Mouse (Mus musculus): ENCODE results near the gene Naaa. TPM values are rescaled to one million over a fixed set of nuclear protein-coding genes. Genes with fewer than 3 reads are reported as not detected.
A peak's percentile ranks its signal among the peaks of the same experiment; 100 is the strongest.

The Naaa gene
- 5.9 and 6.6 TPM in 2 replicates for polyA plus RNA-seq (2016; fragmentation: Nextera tagmentation; extraction: Ambion mirVana)

DNA sequence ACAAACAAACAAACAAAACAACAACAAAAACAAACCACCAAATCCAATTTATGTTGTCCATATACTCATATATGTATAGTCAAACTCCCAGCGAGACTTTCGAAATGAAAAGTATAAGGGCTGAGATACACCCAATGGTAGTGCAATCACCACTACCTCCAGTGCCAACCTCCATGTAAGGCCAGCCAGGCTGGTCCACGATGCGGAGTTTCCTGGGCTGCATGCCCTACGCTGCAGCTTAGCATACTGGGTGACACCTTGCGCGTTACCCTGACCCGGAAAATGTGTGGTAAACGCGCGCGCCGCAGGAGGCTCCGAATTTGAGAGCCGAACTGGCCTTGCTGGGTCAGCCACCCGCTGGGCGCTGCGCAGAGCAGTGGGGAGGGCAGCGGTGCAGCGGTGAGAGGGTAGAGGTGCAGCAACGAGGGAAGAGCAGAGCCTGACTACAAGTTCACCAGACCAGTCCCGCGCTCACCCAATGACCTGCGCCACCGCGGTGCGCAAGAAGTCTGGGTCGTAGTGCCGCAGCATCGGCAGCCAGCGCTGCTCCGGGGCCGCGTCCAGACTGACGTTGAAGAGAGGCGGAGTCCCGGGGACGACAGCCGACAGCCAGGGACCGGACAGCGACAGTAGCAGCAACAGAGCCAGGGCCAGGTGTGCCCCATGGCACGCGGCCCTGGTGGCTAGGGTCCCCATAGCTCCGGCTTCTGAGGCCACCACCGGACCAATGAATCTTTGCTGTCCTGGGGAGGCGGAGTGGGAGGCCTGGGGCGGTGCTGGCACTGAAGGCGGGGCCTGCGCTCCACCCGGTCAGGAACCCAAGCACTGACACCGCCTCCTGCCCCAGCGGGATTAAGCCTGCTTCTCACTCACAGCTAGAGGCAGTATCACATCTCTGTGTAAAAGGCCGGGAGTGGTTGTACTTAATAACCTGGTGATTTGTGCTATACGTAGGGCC, at the start of gene Naaa:
Naaa (minus strand) TSS at position 734 of the 958 bp plus-strand sequence.
- Histone ChIP-seq H3K4me2 (replicated peaks) (peak within 1 kb of the TSS; percentile 88), H3K27me3 (peaks cover 30% of the 10 kb centered on the region), H3K9me3 (no peaks in the 10 kb centered on the region), H3K27ac (replicated peaks) (no peak within 1 kb of the TSS; the same call in 1 of the 2 replicates), H3K36me3 (no peaks in the 10 kb centered on the region), H3K4me3 (peak within 1 kb of the TSS; percentile 73), H3K9ac (replicated peaks) (peak within 1 kb of the TSS; percentile 57), H3K4me1 (peaks cover 11% of the 10 kb centered on the region)
- peak; percentile 90 for ATAC-seq (ENCODE audit: low FRiP score, low read depth)
- WGBS: 2% methylated on average over 54 of the region's 54 CpGs

DNA sequence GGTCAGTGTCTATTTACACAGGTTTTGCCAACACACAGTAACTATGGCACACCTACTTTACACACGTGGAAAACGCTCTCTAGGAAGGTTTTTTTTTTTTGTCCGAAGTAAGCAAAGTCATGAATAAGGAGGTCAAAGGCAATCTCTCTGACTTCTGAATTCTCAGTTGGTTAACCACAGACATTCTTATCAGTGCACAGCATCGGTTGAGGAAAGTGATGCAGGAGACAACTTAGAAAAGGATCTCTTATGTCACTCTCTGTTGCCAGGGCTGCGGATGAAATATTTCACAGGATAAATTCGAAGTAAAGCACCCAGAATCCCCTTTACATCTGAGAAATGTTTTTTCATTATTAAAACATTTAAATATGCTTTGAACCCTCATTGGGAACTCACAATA, 49.4 kb upstream of the Naaa start:
- ATAC-seq (ENCODE audit: low FRiP score, low read depth): no peak
- H3K36me3 ChIP-seq: no peaks in the 10 kb centered on the region
- no peak overlapping the region for H3K9ac ChIP-seq (replicated peaks)
- H3K4me3 ChIP-seq: no peak overlapping the region
- WGBS: 83% methylated on average over 6 of the region's 6 CpGs
- no peak overlapping the region for H3K4me2 ChIP-seq (replicated peaks)
- H3K9me3 ChIP-seq: no peaks in the 10 kb centered on the region
- H3K27me3 ChIP-seq: no peaks in the 10 kb centered on the region
- H3K4me1 ChIP-seq: no peaks in the 10 kb centered on the region
- no peak overlapping the region for H3K27ac ChIP-seq (replicated peaks)

- Histone ChIP-seq H3K27me3 (no peaks in the 10 kb centered on the region), H3K36me3 (no peaks in the 10 kb centered on the region), H3K4me3 (no peak overlapping the region), H3K4me2 (replicated peaks) (no peak overlapping the region), H3K9me3 (no peaks in the 10 kb centered on the region), H3K27ac (replicated peaks) (no peak overlapping the region), H3K4me1 (no peaks in the 10 kb centered on the region), H3K9ac (replicated peaks) (no peak overlapping the region)
- 86% methylated on average over 5 of the region's 5 CpGs for WGBS
- no peak for ATAC-seq (ENCODE audit: low FRiP score, low read depth)
Measured at GRCm38 (mm10) chr5:92323264-92323663, 45.3 kb upstream of the Naaa start.

DNA sequence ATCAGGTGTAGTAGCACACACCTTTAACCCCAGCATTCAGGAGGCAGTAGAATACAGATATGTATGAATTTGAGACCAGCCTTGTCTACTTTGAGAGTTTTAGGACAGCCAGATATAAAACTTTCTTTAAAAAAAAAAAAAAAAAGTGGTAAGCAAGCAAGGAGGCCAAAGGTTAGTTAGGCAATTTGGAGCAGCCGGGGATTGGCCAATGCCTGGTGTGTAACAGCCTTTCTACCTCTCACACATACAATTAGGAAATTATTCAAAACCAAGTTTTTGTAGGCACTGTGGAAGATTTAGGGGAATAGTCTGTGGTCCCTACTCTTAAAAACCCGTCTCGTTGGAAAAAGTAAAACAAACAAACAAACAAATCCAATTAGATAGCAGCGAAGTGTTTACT, 44.6 kb upstream of the Naaa start:
- Histone ChIP-seq H3K4me3 (no peak overlapping the region), H3K9ac (replicated peaks) (no peak overlapping the region), H3K9me3 (no peaks in the 10 kb centered on the region), H3K27ac (replicated peaks) (no peak overlapping the region), H3K36me3 (no peaks in the 10 kb centered on the region), H3K27me3 (no peaks in the 10 kb centered on the region), H3K4me2 (replicated peaks) (no peak overlapping the region), H3K4me1 (no peaks in the 10 kb centered on the region)
- ATAC-seq (ENCODE audit: low FRiP score, low read depth): no peak
- WGBS: 81% methylated on average over 4 of the region's 4 CpGs

GRCm38 (mm10) chr5:92321631-92322400, 43.8 kb upstream of the Naaa start:
- Histone ChIP-seq H3K9ac (replicated peaks) (no peak overlapping the region), H3K36me3 (no peaks in the 10 kb centered on the region), H3K4me2 (replicated peaks) (no peak overlapping the region), H3K9me3 (no peaks in the 10 kb centered on the region), H3K27me3 (no peaks in the 10 kb centered on the region), H3K4me1 (no peaks in the 10 kb centered on the region), H3K27ac (replicated peaks) (no peak overlapping the region), H3K4me3 (no peak overlapping the region)
- 76% methylated on average over 8 of the region's 8 CpGs for WGBS
- no peak for ATAC-seq (ENCODE audit: low FRiP score, low read depth)

- Histone ChIP-seq H3K9ac (replicated peaks) (no peak overlapping the region), H3K27me3 (no peaks in the 10 kb centered on the region), H3K9me3 (no peaks in the 10 kb centered on the region), H3K4me3 (no peak overlapping the region), H3K4me2 (replicated peaks) (no peak overlapping the region), H3K27ac (replicated peaks) (no peak overlapping the region), H3K36me3 (no peaks in the 10 kb centered on the region), H3K4me1 (no peaks in the 10 kb centered on the region)
- no peak for ATAC-seq (ENCODE audit: low FRiP score, low read depth)
- WGBS: 94% methylated on average over 14 of the region's 14 CpGs
Measured at GRCm38 (mm10) chr5:92318596-92318995, 40.6 kb upstream of the Naaa start.

GRCm38 (mm10) chr5:92318119-92318518, 40.1 kb upstream of the Naaa start:
- Histone ChIP-seq H3K36me3 (no peaks in the 10 kb centered on the region), H3K4me3 (no peak overlapping the region), H3K27ac (replicated peaks) (no peak overlapping the region), H3K4me1 (no peaks in the 10 kb centered on the region), H3K27me3 (no peaks in the 10 kb centered on the region), H3K9ac (replicated peaks) (no peak overlapping the region), H3K9me3 (no peaks in the 10 kb centered on the region), H3K4me2 (replicated peaks) (no peak overlapping the region)
- no peak for ATAC-seq (ENCODE audit: low FRiP score, low read depth)
- WGBS: 84% methylated on average over 7 of the region's 7 CpGs

- no peak overlapping the region for H3K4me3 ChIP-seq
- H3K27ac ChIP-seq (replicated peaks): no peak overlapping the region
- H3K9ac ChIP-seq (replicated peaks): no peak overlapping the region
- peaks cover 11% of the 10 kb centered on the region for H3K4me1 ChIP-seq
- no peaks in the 10 kb centered on the region for H3K27me3 ChIP-seq
- no peaks in the 10 kb centered on the region for H3K36me3 ChIP-seq
- no peak for ATAC-seq (ENCODE audit: low FRiP score, low read depth)
- no peak overlapping the region for H3K4me2 ChIP-seq (replicated peaks)
- no peaks in the 10 kb centered on the region for H3K9me3 ChIP-seq
- 83% methylated on average over 7 of the region's 7 CpGs for WGBS
Measured at GRCm38 (mm10) chr5:92313776-92314175, 35.8 kb upstream of the Naaa start.

DNA sequence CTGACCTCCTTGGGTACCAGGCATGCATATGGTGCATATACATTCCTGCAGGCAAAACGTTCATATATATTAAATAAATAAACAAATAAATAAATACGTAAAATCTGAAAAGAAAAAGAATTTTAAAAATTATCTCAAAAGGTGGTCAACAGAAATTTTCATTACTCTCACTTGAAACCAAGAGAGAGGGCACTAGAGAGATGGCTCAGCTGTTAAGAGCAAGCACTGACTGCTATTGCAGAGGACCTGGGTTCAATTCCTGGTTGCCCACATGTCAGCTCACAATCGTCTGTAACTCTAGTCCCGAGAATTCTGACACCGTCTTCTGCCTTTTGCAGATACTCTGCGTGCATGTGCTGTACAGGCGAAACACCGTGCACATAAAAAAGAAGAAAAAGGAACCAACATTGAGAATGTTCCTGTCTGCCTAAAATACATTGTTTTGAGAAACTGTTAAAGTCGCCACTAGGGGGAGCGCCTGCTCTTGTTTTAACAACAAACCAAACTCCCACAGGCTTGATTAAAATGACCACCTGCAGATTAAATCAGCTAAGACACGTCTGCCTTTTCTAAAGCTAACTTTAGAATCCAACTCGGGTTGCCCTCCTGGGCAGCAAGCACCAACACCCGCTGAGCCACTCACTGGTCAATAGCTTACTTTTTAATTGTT, 34.2 kb upstream of the Naaa start:
- Histone ChIP-seq H3K4me2 (replicated peaks) (no peak overlapping the region), H3K4me3 (no peak overlapping the region), H3K27ac (replicated peaks) (no peak overlapping the region), H3K9ac (replicated peaks) (no peak overlapping the region), H3K9me3 (no peaks in the 10 kb centered on the region), H3K36me3 (no peaks in the 10 kb centered on the region), H3K27me3 (no peaks in the 10 kb centered on the region), H3K4me1 (peaks cover 17% of the 10 kb centered on the region)
- 13% methylated on average over 13 of the region's 13 CpGs for WGBS
- no peak for ATAC-seq (ENCODE audit: low FRiP score, low read depth)

DNA sequence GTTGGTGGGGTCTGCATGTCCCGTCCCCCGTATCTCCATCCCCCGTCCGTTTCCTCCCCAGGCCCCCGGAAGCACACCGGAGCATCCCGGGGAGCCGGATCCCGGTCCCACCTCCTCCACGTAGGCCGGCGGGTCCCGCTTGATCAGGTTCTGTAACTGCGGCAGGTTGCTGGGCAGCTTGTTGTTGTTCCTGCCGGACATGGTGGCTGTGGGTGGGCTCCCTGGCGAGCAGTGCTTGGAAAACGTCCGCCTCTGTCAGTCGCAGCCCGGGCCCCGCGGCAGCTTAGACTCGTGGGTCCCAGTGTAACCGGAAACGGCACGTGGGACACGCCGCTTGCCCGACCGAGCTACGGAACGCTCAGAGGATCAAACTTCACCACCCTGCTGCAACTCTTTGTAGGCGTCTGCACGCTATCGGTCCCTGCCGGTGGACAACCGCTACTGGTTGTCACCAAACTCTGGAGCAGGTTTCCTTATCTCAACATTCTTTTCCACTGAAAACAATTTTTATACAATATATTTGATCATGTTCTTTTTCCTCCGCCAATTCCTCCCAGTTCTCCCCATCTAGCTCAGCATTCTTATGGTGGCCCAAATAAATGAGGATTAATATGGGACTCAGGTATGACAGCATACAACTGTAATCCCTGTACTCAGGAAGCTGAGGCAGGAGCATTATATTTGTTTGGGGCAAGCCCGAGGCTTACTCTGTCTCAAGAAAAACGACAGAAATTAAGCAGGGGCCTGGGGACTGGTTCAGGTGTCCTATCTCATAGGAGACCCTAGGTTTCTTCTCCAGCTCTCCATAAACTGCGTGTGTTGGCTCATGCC, 31.9 kb upstream of the Naaa start, which contains the start of gene Sdad1:
Sdad1 (minus strand) TSS at position 799 of the 831 bp plus-strand sequence.
- Histone ChIP-seq H3K27ac (replicated peaks) (peak within 1 kb of the TSS; percentile 20; the same call in 1 of the 2 replicates), H3K4me2 (replicated peaks) (peak within 1 kb of the TSS; percentile 86), H3K9ac (replicated peaks) (peak within 1 kb of the TSS; percentile 76), H3K9me3 (no peaks in the 10 kb centered on the region), H3K4me1 (peaks cover 17% of the 10 kb centered on the region), H3K27me3 (no peaks in the 10 kb centered on the region), H3K36me3 (peaks cover 5% of the 10 kb centered on the region), H3K4me3 (peak within 1 kb of the TSS; percentile 93)
- peak; percentile 94 for ATAC-seq (ENCODE audit: low FRiP score, low read depth)
- WGBS: 2% methylated on average over 41 of the region's 41 CpGs

- no peak overlapping the region for H3K9ac ChIP-seq (replicated peaks)
- H3K4me3 ChIP-seq: no peak overlapping the region
- no peak overlapping the region for H3K27ac ChIP-seq (replicated peaks)
- peaks cover 11% of the 10 kb centered on the region for H3K4me1 ChIP-seq
- no peaks in the 10 kb centered on the region for H3K9me3 ChIP-seq
- no peaks in the 10 kb centered on the region for H3K27me3 ChIP-seq
- no peak for ATAC-seq (ENCODE audit: low FRiP score, low read depth)
- H3K4me2 ChIP-seq (replicated peaks): no peak overlapping the region
- H3K36me3 ChIP-seq: peaks cover 58% of the 10 kb centered on the region
- 92% methylated on average over 3 of the region's 3 CpGs for WGBS
Measured at GRCm38 (mm10) chr5:92304291-92304690, 26.3 kb upstream of the Naaa start.
